Mouse (Mus musculus) macrophage (primary cell): ENCODE measurements around the gene Metrnl. TPM values are rescaled to one million over a fixed set of nuclear protein-coding genes. Genes with fewer than 3 reads are reported as not detected.
A peak's percentile ranks its signal among the peaks of the same experiment; 100 is the strongest.

Experiments used
- H3K27ac ChIP-seq: fragments of 350-480 bp; formaldehyde crosslinking; 2 replicates; pipeline ENCODE4 v1.9.0; 2021
- H3K36me3 ChIP-seq: fragments of 350-480 bp; formaldehyde crosslinking; 2 replicates; pipeline ENCODE4 v1.9.0; 2021; ENCODE audit errors: inconsistent target
- H3K4me3 ChIP-seq: fragments of 350-480 bp; formaldehyde crosslinking; 2 replicates; pipeline ENCODE4 v1.9.0; 2021; ENCODE audit errors: inconsistent target
- H3K79me2 ChIP-seq: fragments of 350-480 bp; formaldehyde crosslinking; 2 replicates; pipeline ENCODE4 v1.9.0; 2021; ENCODE audit errors: inconsistent target
- WGBS: methylation state at CpG from one replicate; pipeline ENCODE4 v1.1.7; 2026; ENCODE audit warnings: inconsistent platforms; ENCODE audit not compliant: missing documents; 5-methylcytosine and 5-hydroxymethylcytosine counted together
- polyA plus RNA-seq: library from polyadenylated mRNA; stranded (reverse); fragments of 250-400 nt; gene quantifications from 3 replicates; pipeline ENCODE4 v1.2.4, GENCODE M21; 2018; ENCODE audit warnings: inconsistent platforms

The Metrnl gene
- polyA plus RNA-seq, 1 experiment from 2014 or later, result 161 TPM

GRCm38 (mm10) chr11:121672312-121672989, 28.9 kb upstream of the Metrnl start:
- H3K79me2 ChIP-seq, result no peaks in the 10 kb centered on the region; the same call in 1 of the 2 replicates
- peak overlapping the region; percentile 74 for H3K4me3 ChIP-seq
- 1% methylated on average over 22 of the region's 22 CpGs for WGBS
- H3K36me3 ChIP-seq, result peaks cover 11% of the 10 kb centered on the region; the same call in 1 of the 2 replicates
- H3K27ac ChIP-seq, result peak overlapping the region; percentile 66

- peak within 1 kb of the TSS; percentile 86 for H3K27ac ChIP-seq
- WGBS, result 1% methylated on average over 44 of the region's 46 CpGs
- H3K79me2 ChIP-seq, result no peaks in the 10 kb centered on the region; the same call in 1 of the 2 replicates
- H3K36me3 ChIP-seq, result peaks cover 11% of the 10 kb centered on the region; the same call in 1 of the 2 replicates
- peak within 1 kb of the TSS; percentile 74 for H3K4me3 ChIP-seq
Observed at GRCm38 (mm10) chr11:121672990-121673572, 28.3 kb upstream of the Metrnl start, which contains the start of gene B3gntl1. B3gntl1 (minus strand) TSS chr11:121673153.

- Histone ChIP-seq H3K36me3 (0 out of 2 replicates have a peak, but pooled peaks cover 5% of the 10 kb centered on the region), H3K79me2 (no peaks in the 10 kb centered on the region; the same call in 1 of the 2 replicates), H3K4me3 (peak overlapping the region; percentile 14; the same call in 1 of the 2 replicates), H3K27ac (peak overlapping the region; percentile 86)
- WGBS, result 61% methylated on average over 7 of the region's 7 CpGs
Observed at GRCm38 (mm10) chr11:121673629-121674028, 27.7 kb upstream of the Metrnl start.

GRCm38 (mm10) chr11:121676836-121677235, 24.5 kb upstream of the Metrnl start:
- 100% methylated on average over 2 of the region's 2 CpGs for WGBS
- Histone ChIP-seq H3K36me3 (no peaks in the 10 kb centered on the region), H3K27ac (no peak overlapping the region), H3K79me2 (no peaks in the 10 kb centered on the region; the same call in 1 of the 2 replicates), H3K4me3 (no peak overlapping the region)

GRCm38 (mm10) chr11:121679581-121679980, 21.8 kb upstream of the Metrnl start:
- WGBS, result 77% methylated on average over 2 of the region's 2 CpGs
- peak overlapping the region; percentile 36 for H3K27ac ChIP-seq

GRCm38 (mm10) chr11:121680750-121681149, 20.6 kb upstream of the Metrnl start:
- Histone ChIP-seq H3K4me3 (no peak overlapping the region), H3K36me3 (no peaks in the 10 kb centered on the region), H3K79me2 (no peaks in the 10 kb centered on the region), H3K27ac (peak overlapping the region; percentile 36)
- WGBS, result 19% methylated on average over 5 of the region's 5 CpGs

More at GRCm38 (mm10) chr11:121679581-121679980, 21.8 kb upstream of the Metrnl start:
- Histone ChIP-seq H3K36me3 (no peaks in the 10 kb centered on the region), H3K4me3 (no peak overlapping the region), H3K79me2 (no peaks in the 10 kb centered on the region)

- Histone ChIP-seq H3K36me3 (no peaks in the 10 kb centered on the region), H3K4me3 (no peak overlapping the region), H3K79me2 (no peaks in the 10 kb centered on the region), H3K27ac (no peak overlapping the region)
- WGBS, result 74% methylated on average over 3 of the region's 3 CpGs
Observed at GRCm38 (mm10) chr11:121683243-121683642, 18.1 kb upstream of the Metrnl start.

- WGBS, result 89% methylated on average over 6 of the region's 6 CpGs
- no peaks in the 10 kb centered on the region for H3K36me3 ChIP-seq
- no peak overlapping the region for H3K4me3 ChIP-seq
- H3K79me2 ChIP-seq, result no peaks in the 10 kb centered on the region
- H3K27ac ChIP-seq, result peak overlapping the region; percentile 66
Observed at GRCm38 (mm10) chr11:121685491-121686001, 15.8 kb upstream of the Metrnl start.

GRCm38 (mm10) chr11:121686091-121686490, 15.3 kb upstream of the Metrnl start:
- H3K4me3 ChIP-seq, result no peak overlapping the region
- no peaks in the 10 kb centered on the region for H3K36me3 ChIP-seq
- peak overlapping the region; percentile 66 for H3K27ac ChIP-seq
- WGBS, result 77% methylated on average over 4 of the region's 4 CpGs
- no peaks in the 10 kb centered on the region for H3K79me2 ChIP-seq

- H3K36me3 ChIP-seq, result no peaks in the 10 kb centered on the region
- H3K4me3 ChIP-seq, result no peak overlapping the region
- H3K27ac ChIP-seq, result peak overlapping the region; percentile 66
- no peaks in the 10 kb centered on the region for H3K79me2 ChIP-seq
- WGBS, result 36% methylated on average over 5 of the region's 5 CpGs
Observed at GRCm38 (mm10) chr11:121686674-121687073, 14.7 kb upstream of the Metrnl start.

GRCm38 (mm10) chr11:121688024-121688423, 13.3 kb upstream of the Metrnl start:
- H3K27ac ChIP-seq, result no peak overlapping the region
- no peaks in the 10 kb centered on the region for H3K36me3 ChIP-seq
- no peak overlapping the region for H3K4me3 ChIP-seq
- WGBS, result 49% methylated on average over 2 of the region's 2 CpGs
- H3K79me2 ChIP-seq, result no peaks in the 10 kb centered on the region

- no peak overlapping the region for H3K27ac ChIP-seq
- H3K79me2 ChIP-seq, result peaks cover 12% of the 10 kb centered on the region
- no peak overlapping the region for H3K4me3 ChIP-seq
- no peaks in the 10 kb centered on the region for H3K36me3 ChIP-seq
- 95% methylated on average over 5 of the region's 5 CpGs for WGBS
Observed at GRCm38 (mm10) chr11:121695304-121696064, 5.9 kb upstream of the Metrnl start.

- 78% methylated on average over 3 of the region's 4 CpGs for WGBS
- H3K4me3 ChIP-seq, result no peak overlapping the region
- no peaks in the 10 kb centered on the region for H3K36me3 ChIP-seq
- peaks cover 27% of the 10 kb centered on the region for H3K79me2 ChIP-seq
- H3K27ac ChIP-seq, result peak overlapping the region; percentile 57
Observed at GRCm38 (mm10) chr11:121697271-121697670, 4.1 kb upstream of the Metrnl start.

GRCm38 (mm10) chr11:121698381-121698955, 2.9 kb upstream of the Metrnl start:
- Histone ChIP-seq H3K36me3 (no peaks in the 10 kb centered on the region), H3K27ac (peak overlapping the region; percentile 57), H3K4me3 (no peak overlapping the region), H3K79me2 (peaks cover 39% of the 10 kb centered on the region)
- WGBS, result 90% methylated on average over 3 of the region's 5 CpGs
